Mouse (Mus musculus): Measurements from ENCODE around the gene Alg14. TPM values are rescaled to one million over a fixed set of nuclear protein-coding genes. Genes with fewer than 3 reads are reported as not detected.

Gene Alg14
- polyA plus RNA-seq, 1 experiment, result 1.2 TPM

DNA sequence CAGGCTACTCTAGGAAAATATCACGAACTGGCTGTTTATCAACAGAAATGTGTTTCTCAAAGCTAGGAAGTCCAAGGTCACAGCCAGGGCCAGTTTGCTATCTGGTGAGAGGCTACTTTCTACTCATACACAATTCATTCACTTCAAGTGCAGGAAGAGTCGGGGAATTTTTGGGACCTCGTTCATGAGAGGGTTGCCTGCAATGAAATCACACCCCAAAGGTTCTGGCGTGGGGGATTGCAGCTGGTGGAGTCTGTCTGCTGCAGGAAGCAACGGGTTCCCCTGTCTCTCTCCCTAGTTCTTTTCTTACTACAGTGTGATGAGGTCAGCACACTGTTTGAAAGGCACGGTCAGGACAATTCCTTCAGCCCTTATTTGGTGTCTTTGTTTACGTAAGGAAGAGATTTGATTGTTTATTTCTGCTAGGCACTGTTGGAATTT, 48.8 kb downstream of the Alg14 start:
- H3K27me3 ChIP-seq (ENCODE audit: control insufficient read depth), result no peaks in the 10 kb centered on the region
- TF ChIP-seq TAL1 (IDR thresholded peaks at IDR 0.05; ENCODE audit: low read length) (no peak), GATA1 (IDR thresholded peaks at IDR 0.05; ENCODE audit: low read length) (no peak)
- H3K36me3 ChIP-seq (ENCODE audit: control insufficient read depth), result no peaks in the 10 kb centered on the region
- H3K4me3 ChIP-seq (replicated peaks), result no peak overlapping the region
- no peaks in the 10 kb centered on the region for H3K4me1 ChIP-seq (ENCODE audit: control insufficient read depth)
- no peaks in the 10 kb centered on the region for H3K9me3 ChIP-seq (ENCODE audit: control insufficient read depth, low read length)

- Histone ChIP-seq H3K27me3 (ENCODE audit: control insufficient read depth) (no peaks in the 10 kb centered on the region), H3K4me1 (ENCODE audit: control insufficient read depth) (no peaks in the 10 kb centered on the region), H3K36me3 (ENCODE audit: control insufficient read depth) (no peaks in the 10 kb centered on the region), H3K9me3 (ENCODE audit: control insufficient read depth, low read length) (no peaks in the 10 kb centered on the region), H3K4me3 (replicated peaks) (no peak overlapping the region)
- TF ChIP-seq TAL1 (IDR thresholded peaks at IDR 0.05; ENCODE audit: low read length), result no peak
Measured at GRCm38 (mm10) chr3:121343224-121343623, 51.7 kb downstream of the Alg14 start.

DNA sequence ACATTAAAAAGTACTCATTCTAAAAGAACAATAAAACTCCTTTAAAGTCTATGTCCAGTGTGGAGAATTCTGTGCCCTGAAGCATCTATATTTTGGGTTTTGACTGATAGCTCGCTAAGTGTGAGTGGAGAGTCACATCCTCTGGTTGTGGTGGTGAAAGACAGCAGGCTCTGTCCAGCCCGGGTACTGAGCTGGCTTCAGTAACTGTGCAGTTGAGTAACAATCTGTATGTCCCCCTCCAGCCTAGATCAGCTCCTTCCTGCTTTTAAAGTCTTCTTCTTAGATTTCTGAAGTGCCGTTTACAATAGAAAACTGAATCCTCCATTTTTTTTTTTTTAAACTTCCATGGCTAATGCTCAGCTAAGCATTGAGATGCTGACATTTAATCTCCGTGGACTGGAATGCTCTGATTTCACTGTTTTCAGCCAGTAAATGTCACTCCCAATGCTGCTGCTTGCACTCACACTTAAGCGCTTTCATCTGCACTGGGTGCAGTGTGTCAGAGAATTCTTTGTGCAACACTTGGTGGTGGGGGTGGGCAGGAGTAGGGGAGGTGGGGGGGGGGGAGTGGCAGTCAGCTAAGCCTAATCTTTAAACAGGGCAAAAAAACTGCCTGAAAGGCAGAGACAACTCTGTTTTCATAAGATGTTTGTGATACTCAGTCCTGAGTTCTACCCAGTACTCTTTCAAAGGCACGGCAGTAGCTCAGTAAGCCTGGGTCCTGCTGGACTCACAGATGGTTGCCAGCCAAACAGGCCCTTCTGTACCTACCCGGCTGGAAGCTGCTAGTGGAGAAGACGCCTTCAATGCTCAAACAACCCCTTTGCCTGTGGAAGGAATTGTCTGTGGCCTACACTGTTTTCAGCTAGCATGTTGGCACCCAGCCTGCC, 52.7 kb downstream of the Alg14 start:
- no peaks in the 10 kb centered on the region for H3K4me1 ChIP-seq (ENCODE audit: control insufficient read depth)
- no peak overlapping the region for H3K4me3 ChIP-seq (replicated peaks)
- H3K9me3 ChIP-seq (ENCODE audit: control insufficient read depth, low read length), result no peaks in the 10 kb centered on the region
- H3K36me3 ChIP-seq (ENCODE audit: control insufficient read depth), result no peaks in the 10 kb centered on the region; the same call in 1 of the 2 replicates
- no peak for TF ChIP-seq TAL1 (IDR thresholded peaks at IDR 0.05; ENCODE audit: low read length)
- no peak for TF ChIP-seq GATA1 (IDR thresholded peaks at IDR 0.05; ENCODE audit: low read length)
- H3K27me3 ChIP-seq (ENCODE audit: control insufficient read depth), result no peaks in the 10 kb centered on the region

- H3K27me3 ChIP-seq (ENCODE audit: control insufficient read depth), result no peaks in the 10 kb centered on the region
- no peaks in the 10 kb centered on the region for H3K9me3 ChIP-seq (ENCODE audit: control insufficient read depth, low read length)
Measured at GRCm38 (mm10) chr3:121344951-121345642, 53.5 kb downstream of the Alg14 start.

DNA sequence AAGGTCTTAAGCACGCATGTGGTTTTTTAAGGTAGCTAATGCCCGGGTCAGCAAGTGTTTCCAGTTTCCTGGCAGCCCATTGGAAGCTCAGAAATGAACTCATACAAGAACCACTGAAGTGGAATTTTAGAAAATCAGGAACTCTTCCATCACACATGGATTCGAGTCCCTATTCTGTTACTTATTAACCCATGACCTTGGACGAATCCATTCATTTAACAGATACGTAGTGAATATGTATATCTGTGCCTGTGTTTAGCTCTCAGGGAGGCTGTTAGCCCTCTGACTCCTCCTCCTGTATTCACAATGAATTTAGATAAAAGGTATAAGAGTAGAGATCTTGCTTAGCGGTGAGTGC, 54.0 kb downstream of the Alg14 start:
- H3K36me3 ChIP-seq (ENCODE audit: control insufficient read depth), result no peaks in the 10 kb centered on the region; the same call in 1 of the 2 replicates
- H3K9me3 ChIP-seq (ENCODE audit: control insufficient read depth, low read length), result no peaks in the 10 kb centered on the region
- no peaks in the 10 kb centered on the region for H3K27me3 ChIP-seq (ENCODE audit: control insufficient read depth)
- no peaks in the 10 kb centered on the region for H3K4me1 ChIP-seq (ENCODE audit: control insufficient read depth)
- H3K4me3 ChIP-seq (replicated peaks), result no peak overlapping the region
- TF ChIP-seq GATA1 (IDR thresholded peaks at IDR 0.05; ENCODE audit: low read length) (no peak), TAL1 (IDR thresholded peaks at IDR 0.05; ENCODE audit: low read length) (no peak)

More at GRCm38 (mm10) chr3:121344951-121345642, 53.5 kb downstream of the Alg14 start:
- Histone ChIP-seq H3K4me1 (ENCODE audit: control insufficient read depth) (no peaks in the 10 kb centered on the region), H3K4me3 (replicated peaks) (no peak overlapping the region), H3K36me3 (ENCODE audit: control insufficient read depth) (no peaks in the 10 kb centered on the region; the same call in 1 of the 2 replicates)
- no peak for TF ChIP-seq TAL1 (IDR thresholded peaks at IDR 0.05; ENCODE audit: low read length)
- TF ChIP-seq GATA1 (IDR thresholded peaks at IDR 0.05; ENCODE audit: low read length), result no peak

DNA sequence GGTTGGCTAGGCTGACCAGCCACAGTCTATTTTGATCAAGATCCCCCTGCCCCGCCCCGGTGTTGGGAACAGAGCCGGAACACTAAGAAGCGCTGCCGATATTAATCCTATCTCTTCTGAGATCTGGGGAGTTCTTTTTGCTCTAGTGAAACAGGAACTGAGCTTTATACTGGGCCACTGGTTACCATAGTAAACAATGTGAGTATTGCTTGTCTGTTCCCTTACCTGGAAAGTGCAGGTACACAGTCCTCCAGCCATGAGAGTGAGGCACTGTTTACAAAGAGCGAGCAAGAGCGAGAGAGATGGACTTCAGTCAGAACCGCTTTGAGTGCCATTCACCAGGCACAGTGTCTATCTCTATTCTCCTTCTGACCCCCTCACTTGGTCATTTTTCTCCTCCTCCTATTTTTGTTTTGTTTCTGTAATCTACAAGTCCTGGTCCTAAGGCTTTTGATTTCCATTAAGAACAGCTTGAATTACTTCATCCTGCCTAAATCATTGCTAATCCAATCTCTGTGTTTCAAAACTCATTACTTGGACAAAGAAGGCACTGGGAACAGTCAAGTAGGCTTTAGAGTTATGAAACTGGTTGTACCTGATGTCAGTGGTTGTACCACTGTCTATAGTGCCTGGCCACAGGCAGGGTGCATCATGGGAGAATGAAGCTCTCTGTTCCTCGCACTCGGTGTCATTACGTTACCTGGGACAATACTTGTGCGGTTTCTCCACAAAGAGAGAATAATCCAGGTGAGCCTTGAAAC, 55.1 kb downstream of the Alg14 start:
- no peak overlapping the region for H3K4me3 ChIP-seq (replicated peaks)

DNA sequence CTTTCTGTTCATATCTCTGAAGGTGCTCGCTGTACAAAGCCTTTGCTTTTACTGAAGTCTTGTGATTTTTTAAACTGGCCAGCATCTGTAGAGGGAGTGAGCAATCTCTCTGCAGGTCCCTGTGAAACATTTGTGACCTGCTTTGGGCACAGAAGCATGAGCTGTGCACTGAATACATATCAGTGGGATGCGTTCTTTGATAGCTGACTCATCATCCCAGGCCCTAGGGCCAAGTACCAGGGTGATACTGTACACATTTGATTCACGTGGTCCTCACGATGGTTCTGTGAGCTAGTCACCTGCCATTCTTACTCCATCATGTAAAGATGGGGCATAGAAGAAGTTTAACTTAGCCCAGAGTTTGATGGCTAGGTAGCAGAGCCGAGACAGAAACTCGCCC, 57.2 kb downstream of the Alg14 start:
- Histone ChIP-seq H3K4me3 (replicated peaks) (no peak overlapping the region), H3K36me3 (ENCODE audit: control insufficient read depth) (no peaks in the 10 kb centered on the region; the same call in 1 of the 2 replicates), H3K9me3 (ENCODE audit: control insufficient read depth, low read length) (no peaks in the 10 kb centered on the region), H3K27me3 (ENCODE audit: control insufficient read depth) (no peaks in the 10 kb centered on the region), H3K4me1 (ENCODE audit: control insufficient read depth) (no peaks in the 10 kb centered on the region)
- no peak for TF ChIP-seq TAL1 (IDR thresholded peaks at IDR 0.05; ENCODE audit: low read length)
- no peak for TF ChIP-seq GATA1 (IDR thresholded peaks at IDR 0.05; ENCODE audit: low read length)

More for the DNA sequence above, 55.1 kb downstream of the Alg14 start:
- no peak for TF ChIP-seq TAL1 (IDR thresholded peaks at IDR 0.05; ENCODE audit: low read length)
- TF ChIP-seq GATA1 (IDR thresholded peaks at IDR 0.05; ENCODE audit: low read length), result no peak
- no peaks in the 10 kb centered on the region for H3K27me3 ChIP-seq (ENCODE audit: control insufficient read depth)
- no peaks in the 10 kb centered on the region for H3K9me3 ChIP-seq (ENCODE audit: control insufficient read depth, low read length)
- no peaks in the 10 kb centered on the region for H3K4me1 ChIP-seq (ENCODE audit: control insufficient read depth)
- no peaks in the 10 kb centered on the region; the same call in 1 of the 2 replicates for H3K36me3 ChIP-seq (ENCODE audit: control insufficient read depth)

DNA sequence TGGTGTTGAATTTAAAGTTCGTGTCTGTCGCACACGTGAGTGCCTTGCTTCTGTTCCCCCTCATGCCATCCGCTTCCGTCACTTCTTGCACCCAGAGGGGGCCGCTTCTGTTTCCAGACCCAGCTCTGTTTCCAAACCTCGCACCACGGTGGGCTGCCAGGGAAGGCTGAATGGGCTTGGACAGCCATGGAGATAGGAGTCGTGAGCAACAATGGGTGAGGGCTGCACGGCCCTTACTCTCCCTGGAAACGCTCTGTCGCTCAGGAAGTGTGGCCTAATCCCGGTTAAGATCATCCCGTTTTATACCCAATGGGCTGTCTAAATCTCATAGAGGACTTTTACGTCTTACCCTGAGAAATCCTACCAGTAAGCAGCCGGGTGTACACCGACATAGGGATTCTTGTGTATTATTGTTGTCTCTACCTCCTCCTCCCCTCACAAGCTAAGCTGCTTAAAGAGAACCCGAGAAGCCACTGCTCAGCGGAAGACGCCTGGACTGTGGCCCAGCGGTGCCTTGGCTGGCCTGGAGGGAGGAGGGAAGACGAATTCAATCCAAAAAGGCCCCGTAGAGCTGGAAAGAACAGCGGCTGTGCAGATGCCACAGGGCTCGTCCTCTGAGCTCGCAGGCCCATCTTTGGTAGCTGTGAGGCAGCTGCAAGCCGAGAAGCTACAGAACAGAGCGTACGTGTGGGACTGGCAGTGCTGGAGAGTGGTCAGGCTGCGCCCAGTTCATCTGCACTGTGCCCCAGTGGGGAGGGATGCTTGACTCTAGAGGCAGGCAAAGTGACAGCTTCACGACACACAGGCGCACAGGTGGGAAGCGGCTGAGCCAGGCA, 58.0 kb downstream of the Alg14 start:
- Histone ChIP-seq H3K9me3 (ENCODE audit: control insufficient read depth, low read length) (no peaks in the 10 kb centered on the region), H3K36me3 (ENCODE audit: control insufficient read depth) (no peaks in the 10 kb centered on the region; the same call in 1 of the 2 replicates), H3K4me3 (replicated peaks) (no peak overlapping the region), H3K4me1 (ENCODE audit: control insufficient read depth) (no peaks in the 10 kb centered on the region), H3K27me3 (ENCODE audit: control insufficient read depth) (no peaks in the 10 kb centered on the region)
- no peak for TF ChIP-seq TAL1 (IDR thresholded peaks at IDR 0.05; ENCODE audit: low read length)
- no peak for TF ChIP-seq GATA1 (IDR thresholded peaks at IDR 0.05; ENCODE audit: low read length)

Data from erythroblast, embryonic 14.5 days (primary cell).